Mouse (Mus musculus): Measurements from ENCODE around the gene Iqsec1. TPM values are rescaled to one million over a fixed set of nuclear protein-coding genes. Genes with fewer than 3 reads are reported as not detected.
A peak's percentile ranks its signal among the peaks of the same experiment; 100 is the strongest.

Iqsec1 gene
- polyA plus RNA-seq, 1 experiment from 2014 or later: 33.4 TPM

DNA sequence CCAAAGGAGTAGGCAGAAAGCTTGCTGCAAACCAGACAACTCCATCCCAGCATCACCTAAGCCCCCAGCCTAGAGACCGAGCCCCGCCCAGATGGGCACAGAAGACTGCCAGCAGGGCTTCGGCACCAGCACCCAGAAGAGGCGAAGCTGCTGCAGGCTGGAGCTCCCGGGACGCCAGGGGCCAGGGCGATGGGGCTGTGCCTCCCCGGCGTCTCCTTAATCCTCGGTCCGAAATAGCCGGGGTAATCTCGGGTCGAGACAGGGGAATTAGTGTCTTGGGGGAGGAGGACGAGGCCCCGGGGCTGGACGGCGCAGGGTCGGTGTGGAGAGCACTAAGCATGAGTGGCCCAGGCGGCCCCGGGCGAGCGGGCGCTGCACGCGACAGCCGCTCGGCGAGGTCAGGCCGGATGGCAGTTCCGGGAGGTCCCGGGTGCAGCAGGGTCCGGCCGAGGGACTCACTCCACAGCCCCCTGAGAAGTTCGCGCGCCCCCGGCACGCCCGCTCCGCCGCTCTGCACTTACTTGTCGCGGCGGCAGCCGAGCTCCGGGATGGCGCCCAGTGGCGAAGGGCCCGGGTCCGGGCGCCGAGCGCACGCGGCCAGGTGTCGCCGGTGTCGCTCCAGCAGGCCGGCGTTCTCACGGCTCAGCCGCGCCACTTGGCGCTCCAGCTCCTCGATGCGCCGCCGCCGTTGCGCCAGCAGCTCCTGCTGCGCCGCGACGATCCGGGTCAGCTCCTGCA lies 755 bp downstream of the Iqsec1 start:
- Histone ChIP-seq H3K36me3 (ENCODE audit: control insufficient read depth, insufficient read depth, low read length) (no peaks in the 10 kb centered on the region), H3K27ac (ENCODE audit: low read depth, low read length) (peak overlapping the region; percentile 22; the same call in 1 of the 2 replicates), H3K4me2 (ENCODE audit: low read depth, low read length) (peak overlapping the region; percentile 99), H3K27me3 (ENCODE audit: control insufficient read depth, insufficient read depth, low read length) (no peaks in the 10 kb centered on the region), H3K4me1 (ENCODE audit: control insufficient read depth, insufficient read depth, low read length) (0 out of 2 replicates have a peak, but pooled peaks cover 3% of the 10 kb centered on the region), H3K4me3 (ENCODE audit: low read depth, low read length) (peak overlapping the region; percentile 66), H3K9me3 (ENCODE audit: control insufficient read depth, low read length) (no peaks in the 10 kb centered on the region), H3K9ac (replicated peaks; ENCODE audit: low read depth, low read length) (peak overlapping the region; percentile 70)
- WGBS: 0% methylated on average over 60 of the region's 76 CpGs
- peak; percentile 13 for ATAC-seq (ENCODE audit: low read depth)

- Histone ChIP-seq H3K9ac (replicated peaks; ENCODE audit: low read depth, low read length) (no peak overlapping the region), H3K4me3 (ENCODE audit: low read depth, low read length) (no peak overlapping the region), H3K4me1 (ENCODE audit: control insufficient read depth, insufficient read depth, low read length) (0 out of 2 replicates have a peak, but pooled peaks cover 3% of the 10 kb centered on the region), H3K36me3 (ENCODE audit: control insufficient read depth, insufficient read depth, low read length) (no peaks in the 10 kb centered on the region), H3K4me2 (ENCODE audit: low read depth, low read length) (no peak overlapping the region), H3K27me3 (ENCODE audit: control insufficient read depth, insufficient read depth, low read length) (no peaks in the 10 kb centered on the region), H3K27ac (ENCODE audit: low read depth, low read length) (no peak overlapping the region), H3K9me3 (ENCODE audit: control insufficient read depth, low read length) (no peaks in the 10 kb centered on the region)
- 60% methylated on average over 3 of the region's 3 CpGs for WGBS
- no peak for ATAC-seq (ENCODE audit: low read depth)
These were observed 4.4 kb downstream of the Iqsec1 start for GRCm38 (mm10) chr6:90984101-90984500.

DNA sequence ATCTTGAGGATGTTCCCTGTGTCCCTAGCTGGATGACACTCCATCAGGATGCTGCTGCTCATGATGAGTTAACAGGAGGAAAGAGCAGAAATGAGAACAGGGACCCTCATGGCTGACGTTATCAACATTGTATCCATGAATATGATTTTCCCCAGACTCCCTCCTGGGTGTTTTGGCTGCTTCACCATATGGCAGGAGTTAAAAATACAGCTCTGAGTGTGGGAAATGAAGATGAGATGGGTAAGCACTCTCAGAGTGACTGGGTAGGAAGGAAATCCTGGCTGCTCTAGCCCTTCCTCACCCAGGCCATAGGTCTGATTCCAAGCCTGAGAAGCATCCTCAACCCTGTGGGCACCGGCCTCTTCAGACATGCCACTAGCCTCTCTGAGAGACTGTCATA lies 14.2 kb downstream of the Iqsec1 start:
- H3K27me3 ChIP-seq (ENCODE audit: control insufficient read depth, insufficient read depth, low read length): no peaks in the 10 kb centered on the region
- no peak for ATAC-seq (ENCODE audit: low read depth)
- WGBS: 78% methylated on average over 2 of the region's 2 CpGs
- H3K36me3 ChIP-seq (ENCODE audit: control insufficient read depth, insufficient read depth, low read length): no peaks in the 10 kb centered on the region
- no peak overlapping the region for H3K9ac ChIP-seq (replicated peaks; ENCODE audit: low read depth, low read length)
- H3K9me3 ChIP-seq (ENCODE audit: control insufficient read depth, low read length): no peaks in the 10 kb centered on the region
- H3K4me3 ChIP-seq (ENCODE audit: low read depth, low read length): no peak overlapping the region
- H3K4me1 ChIP-seq (ENCODE audit: control insufficient read depth, insufficient read depth, low read length): no peaks in the 10 kb centered on the region
- H3K4me2 ChIP-seq (ENCODE audit: low read depth, low read length): no peak overlapping the region
- H3K27ac ChIP-seq (ENCODE audit: low read depth, low read length): no peak overlapping the region

GRCm38 (mm10) chr6:90969341-90969871 lies 19.1 kb downstream of the Iqsec1 start:
- H3K9me3 ChIP-seq (ENCODE audit: control insufficient read depth, low read length): no peaks in the 10 kb centered on the region
- H3K27me3 ChIP-seq (ENCODE audit: control insufficient read depth, insufficient read depth, low read length): no peaks in the 10 kb centered on the region
- H3K4me2 ChIP-seq (ENCODE audit: low read depth, low read length): no peak overlapping the region
- H3K27ac ChIP-seq (ENCODE audit: low read depth, low read length): no peak overlapping the region
- 66% methylated on average over 2 of the region's 2 CpGs for WGBS
- ATAC-seq (ENCODE audit: low read depth): no peak
- no peak overlapping the region for H3K4me3 ChIP-seq (ENCODE audit: low read depth, low read length)
- no peaks in the 10 kb centered on the region for H3K36me3 ChIP-seq (ENCODE audit: control insufficient read depth, insufficient read depth, low read length)
- H3K9ac ChIP-seq (replicated peaks; ENCODE audit: low read depth, low read length): no peak overlapping the region
- no peaks in the 10 kb centered on the region for H3K4me1 ChIP-seq (ENCODE audit: control insufficient read depth, insufficient read depth, low read length)

DNA sequence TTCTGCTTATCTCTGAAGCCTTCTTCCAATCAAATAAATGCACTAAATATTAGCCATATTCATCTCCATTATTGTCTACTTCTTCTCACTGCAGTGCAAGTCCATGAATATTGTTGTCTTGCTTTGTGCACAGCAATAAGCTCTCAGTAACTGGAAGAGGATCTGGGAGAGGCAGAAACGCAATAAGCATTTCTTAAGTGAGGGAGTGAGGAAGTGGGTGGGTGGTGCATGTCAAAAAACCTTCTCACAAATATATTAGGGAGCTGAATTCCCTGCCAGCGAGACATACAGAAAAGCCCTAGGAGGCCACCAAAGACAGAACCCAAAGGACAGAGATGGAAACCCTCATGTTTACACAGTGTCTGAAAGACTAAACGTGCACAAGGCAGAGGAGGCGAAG lies 35.1 kb downstream of the Iqsec1 start:
- ATAC-seq (ENCODE audit: low read depth): no peak
- H3K36me3 ChIP-seq (ENCODE audit: control insufficient read depth, insufficient read depth, low read length): no peaks in the 10 kb centered on the region
- WGBS: 84% methylated on average over 4 of the region's 4 CpGs
- H3K27me3 ChIP-seq (ENCODE audit: control insufficient read depth, insufficient read depth, low read length): no peaks in the 10 kb centered on the region
- H3K4me2 ChIP-seq (ENCODE audit: low read depth, low read length): no peak overlapping the region
- no peak overlapping the region for H3K27ac ChIP-seq (ENCODE audit: low read depth, low read length)
- H3K9ac ChIP-seq (replicated peaks; ENCODE audit: low read depth, low read length): no peak overlapping the region
- H3K4me3 ChIP-seq (ENCODE audit: low read depth, low read length): no peak overlapping the region
- H3K4me1 ChIP-seq (ENCODE audit: control insufficient read depth, insufficient read depth, low read length): no peaks in the 10 kb centered on the region
- no peaks in the 10 kb centered on the region for H3K9me3 ChIP-seq (ENCODE audit: control insufficient read depth, low read length)

GRCm38 (mm10) chr6:90950936-90951335 lies 37.5 kb downstream of the Iqsec1 start:
- Histone ChIP-seq H3K4me2 (ENCODE audit: low read depth, low read length) (no peak overlapping the region), H3K4me3 (ENCODE audit: low read depth, low read length) (no peak overlapping the region), H3K9ac (replicated peaks; ENCODE audit: low read depth, low read length) (no peak overlapping the region), H3K9me3 (ENCODE audit: control insufficient read depth, low read length) (no peaks in the 10 kb centered on the region), H3K4me1 (ENCODE audit: control insufficient read depth, insufficient read depth, low read length) (no peaks in the 10 kb centered on the region), H3K27me3 (ENCODE audit: control insufficient read depth, insufficient read depth, low read length) (no peaks in the 10 kb centered on the region), H3K36me3 (ENCODE audit: control insufficient read depth, insufficient read depth, low read length) (no peaks in the 10 kb centered on the region), H3K27ac (ENCODE audit: low read depth, low read length) (no peak overlapping the region)
- WGBS: 73% methylated on average over 2 of the region's 2 CpGs
- ATAC-seq (ENCODE audit: low read depth): no peak

DNA sequence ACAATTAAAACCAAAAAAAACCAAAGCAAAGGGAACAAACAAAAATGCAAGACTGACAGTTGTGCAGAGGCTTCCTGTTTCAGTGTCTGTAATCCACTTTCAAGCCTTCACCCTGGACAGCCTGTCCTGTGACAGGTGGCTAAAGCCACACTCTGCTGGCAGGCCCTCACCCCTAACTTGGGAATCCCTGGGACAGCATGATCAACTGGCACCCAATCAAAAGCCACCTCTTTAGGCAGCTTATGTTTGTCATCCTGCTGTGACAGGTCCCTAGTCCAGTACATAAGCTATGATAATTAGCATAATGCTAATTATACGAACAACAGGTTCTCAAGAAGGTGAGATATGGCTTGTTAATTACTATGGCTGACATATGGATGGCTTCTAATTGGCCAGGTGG lies 40.4 kb downstream of the Iqsec1 start:
- 89% methylated on average over 1 of the region's 1 CpGs for WGBS
- Histone ChIP-seq H3K4me3 (ENCODE audit: low read depth, low read length) (no peak overlapping the region), H3K9me3 (ENCODE audit: control insufficient read depth, low read length) (no peaks in the 10 kb centered on the region), H3K4me1 (ENCODE audit: control insufficient read depth, insufficient read depth, low read length) (no peaks in the 10 kb centered on the region), H3K9ac (replicated peaks; ENCODE audit: low read depth, low read length) (no peak overlapping the region), H3K36me3 (ENCODE audit: control insufficient read depth, insufficient read depth, low read length) (no peaks in the 10 kb centered on the region), H3K4me2 (ENCODE audit: low read depth, low read length) (no peak overlapping the region), H3K27ac (ENCODE audit: low read depth, low read length) (no peak overlapping the region), H3K27me3 (ENCODE audit: control insufficient read depth, insufficient read depth, low read length) (no peaks in the 10 kb centered on the region)
- no peak for ATAC-seq (ENCODE audit: low read depth)

GRCm38 (mm10) chr6:90945560-90946230 lies 42.8 kb downstream of the Iqsec1 start:
- no peak overlapping the region for H3K4me2 ChIP-seq (ENCODE audit: low read depth, low read length)
- H3K9me3 ChIP-seq (ENCODE audit: control insufficient read depth, low read length): no peaks in the 10 kb centered on the region
- H3K9ac ChIP-seq (replicated peaks; ENCODE audit: low read depth, low read length): no peak overlapping the region
- no peak overlapping the region for H3K4me3 ChIP-seq (ENCODE audit: low read depth, low read length)
- no peaks in the 10 kb centered on the region for H3K4me1 ChIP-seq (ENCODE audit: control insufficient read depth, insufficient read depth, low read length)
- no peak overlapping the region for H3K27ac ChIP-seq (ENCODE audit: low read depth, low read length)
- no peaks in the 10 kb centered on the region for H3K27me3 ChIP-seq (ENCODE audit: control insufficient read depth, insufficient read depth, low read length)
- no peak for ATAC-seq (ENCODE audit: low read depth)
- 73% methylated on average over 2 of the region's 2 CpGs for WGBS
- H3K36me3 ChIP-seq (ENCODE audit: control insufficient read depth, insufficient read depth, low read length): no peaks in the 10 kb centered on the region

DNA sequence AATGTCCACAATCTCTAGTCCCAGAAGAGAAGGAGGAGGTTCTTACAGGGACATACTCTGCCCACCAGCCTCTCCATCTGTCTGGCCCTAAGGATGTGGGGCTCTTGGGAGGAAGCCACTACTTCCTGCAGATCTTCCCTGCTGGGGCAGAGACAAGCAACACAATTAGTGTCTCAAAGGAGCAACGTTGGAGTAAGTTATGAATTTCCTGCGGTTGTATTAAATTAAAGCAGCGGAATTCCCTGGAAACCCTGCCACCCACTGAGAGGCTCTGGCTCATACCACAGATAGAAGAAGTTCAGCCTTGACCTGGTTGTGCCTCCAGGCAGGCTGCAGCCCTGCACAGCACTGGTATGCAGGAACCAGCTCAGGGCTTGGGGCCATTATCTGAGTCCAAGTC lies 47.2 kb downstream of the Iqsec1 start:
- 59% methylated on average over 3 of the region's 3 CpGs for WGBS
- Histone ChIP-seq H3K9ac (replicated peaks; ENCODE audit: low read depth, low read length) (no peak overlapping the region), H3K4me1 (ENCODE audit: control insufficient read depth, insufficient read depth, low read length) (peaks cover 7% of the 10 kb centered on the region; the same call in 1 of the 2 replicates), H3K9me3 (ENCODE audit: control insufficient read depth, low read length) (no peaks in the 10 kb centered on the region), H3K4me3 (ENCODE audit: low read depth, low read length) (no peak overlapping the region), H3K27me3 (ENCODE audit: control insufficient read depth, insufficient read depth, low read length) (no peaks in the 10 kb centered on the region), H3K4me2 (ENCODE audit: low read depth, low read length) (no peak overlapping the region), H3K27ac (ENCODE audit: low read depth, low read length) (no peak overlapping the region), H3K36me3 (ENCODE audit: control insufficient read depth, insufficient read depth, low read length) (no peaks in the 10 kb centered on the region)
- ATAC-seq (ENCODE audit: low read depth): no peak
